Mouse (Mus musculus): ENCODE results near the gene Slc6a15. TPM values are rescaled to one million over a fixed set of nuclear protein-coding genes. Genes with fewer than 3 reads are reported as not detected.

Gene Slc6a15
- not detected for total RNA-seq (2023)

DNA sequence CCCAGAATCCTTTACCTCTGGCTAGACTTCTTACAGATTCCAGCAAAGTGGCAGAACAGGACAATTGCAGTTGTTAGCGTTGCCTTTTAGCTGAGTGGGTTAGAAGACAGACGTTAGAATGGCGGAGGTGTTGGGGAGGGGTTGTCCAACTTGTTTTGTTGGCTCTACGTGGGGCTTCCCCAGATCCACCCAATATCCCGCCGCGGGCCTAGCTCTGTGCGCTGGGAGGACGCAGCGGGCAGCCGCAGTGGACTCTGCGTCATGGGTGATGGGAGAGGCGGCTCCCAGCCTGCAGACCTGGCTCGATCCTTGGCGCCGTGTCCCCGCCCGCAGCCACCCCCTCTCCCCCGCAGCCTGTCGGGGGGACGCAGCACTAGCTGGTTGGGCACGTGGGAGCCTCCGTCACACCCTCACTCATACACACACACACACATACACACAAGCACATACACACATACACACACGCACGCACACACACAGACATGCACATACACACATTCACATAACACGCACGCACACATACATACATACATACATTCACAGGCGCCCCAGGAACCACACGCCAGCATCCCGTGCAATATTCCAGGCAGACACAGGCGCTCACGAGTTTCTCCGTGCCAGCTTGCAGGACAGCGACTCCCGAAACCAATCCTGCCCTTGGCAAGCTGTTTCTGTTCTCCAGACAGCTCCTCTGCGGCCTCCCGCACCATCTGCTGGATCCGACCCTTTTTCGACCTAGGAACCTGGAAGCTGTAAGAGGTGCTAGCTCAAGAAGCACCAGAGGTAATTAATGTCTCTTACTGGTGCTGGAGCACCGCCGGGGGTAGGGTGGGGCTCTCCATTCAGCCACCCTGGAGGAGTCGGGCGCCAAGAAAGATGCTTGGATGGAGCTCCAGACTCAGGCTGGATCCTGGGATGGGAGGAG is at the start of gene Slc6a15:
TSS of gene Slc6a15 (plus strand) at position 413 of the 925 bp plus-strand sequence.

Other genes starting within 250 kb of the Slc6a15 start
- gene Lrriq1, start 131.5 kb upstream of the Slc6a15 start, total RNA-seq (2023), result not detected

All from monocyte, adult 59 days (primary cell).